Mouse (Mus musculus): ENCODE data around the gene Cd83. TPM values are rescaled to one million over a fixed set of nuclear protein-coding genes. Genes with fewer than 3 reads are reported as not detected.

Cd83 gene
- 1 to 10 TPM in 1 of 2 experiments, under 1 TPM in 1; 0.33 to 1.3 TPM for total RNA-seq (2021)
- long read RNA-seq, experiment 1, transcript Cd83-201 (5 exons, 2,477 nt), result major isoform, 11 of 14 reads
- long read RNA-seq, experiment 1, partial matches to known transcripts, result 1 of 14 reads
- long read RNA-seq, experiment 1, other reads (novel, unspliced or antisense), result 2 of 14 reads
- long read RNA-seq, experiment 2, partial matches to known transcripts, result 0 of 3 reads
- long read RNA-seq, experiment 2, other reads (novel, unspliced or antisense), result 0 of 3 reads

DNA sequence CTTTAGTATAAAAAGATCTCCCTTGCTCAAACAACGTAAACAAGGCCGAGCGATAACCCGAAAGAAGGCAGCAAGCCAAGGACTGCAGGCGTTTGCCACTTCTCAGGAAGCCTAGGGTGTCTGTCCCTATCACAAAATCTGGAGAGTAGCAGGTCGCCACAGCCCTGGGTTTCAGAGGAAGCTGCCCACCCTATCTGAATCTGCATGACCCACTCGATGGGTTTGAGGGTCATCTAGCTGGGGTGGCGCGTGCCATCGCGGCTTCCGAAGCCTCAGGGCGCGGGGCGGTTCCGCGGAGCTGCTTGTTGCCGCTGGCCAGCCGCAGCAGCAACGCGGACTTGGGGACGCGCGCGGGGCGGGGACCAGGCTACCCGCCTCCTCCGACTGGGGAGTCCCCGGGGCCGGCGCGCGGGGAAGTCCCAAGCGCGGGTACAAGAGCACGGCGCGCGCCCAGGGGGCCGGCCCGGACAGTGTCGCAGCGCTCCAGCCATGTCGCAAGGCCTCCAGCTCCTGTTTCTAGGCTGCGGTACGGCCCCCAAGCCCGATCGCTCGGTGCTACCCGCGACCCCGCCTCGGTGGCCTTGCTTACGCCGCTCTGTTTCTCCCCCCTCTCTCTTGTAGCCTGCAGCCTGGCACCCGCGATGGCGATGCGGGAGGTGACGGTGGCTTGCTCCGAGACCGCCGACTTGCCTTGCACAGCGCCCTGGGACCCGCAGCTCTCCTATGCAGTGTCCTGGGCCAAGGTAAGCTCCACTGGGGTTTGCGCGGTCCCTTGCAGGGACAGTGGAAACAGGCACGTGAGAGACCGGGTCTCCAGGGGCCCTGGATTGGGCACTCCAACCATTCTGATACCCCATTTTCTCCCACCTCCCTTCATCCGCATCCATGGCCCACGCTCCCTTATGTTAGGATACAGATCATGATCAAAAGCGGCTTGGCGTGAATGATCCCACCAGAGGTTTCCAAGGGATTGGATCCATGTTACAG is at the start of gene Cd83:
TSS of gene Cd83 (plus strand) at position 51 of the 987 bp plus-strand sequence.
- peak; percentile 87 for DNase-seq
- Histone ChIP-seq H3K27ac (peak within 1 kb of the TSS; percentile 57), H3K4me3 (peak within 1 kb of the TSS; percentile 83)
- TF ChIP-seq CTCF (IDR thresholded peaks at IDR 0.05), result no peak
- intact Hi-C loops (cut with DNase I), result no loop called here

- peak; percentile 82 for DNase-seq
- H3K27ac ChIP-seq, result no peak overlapping the region
- intact Hi-C loops (cut with DNase I), result loop anchor here (1.0 to 5.0 kb wide), 4 partner anchors 143 to 567 kb away; partner anchors contain the start of gene Tbc1d7
- no peak overlapping the region for H3K4me3 ChIP-seq
- TF ChIP-seq CTCF (IDR thresholded peaks at IDR 0.05), result peak; percentile 95
Measured at GRCm38 (mm10) chr13:43739598-43740275, 44.8 kb upstream of the Cd83 start.

DNA sequence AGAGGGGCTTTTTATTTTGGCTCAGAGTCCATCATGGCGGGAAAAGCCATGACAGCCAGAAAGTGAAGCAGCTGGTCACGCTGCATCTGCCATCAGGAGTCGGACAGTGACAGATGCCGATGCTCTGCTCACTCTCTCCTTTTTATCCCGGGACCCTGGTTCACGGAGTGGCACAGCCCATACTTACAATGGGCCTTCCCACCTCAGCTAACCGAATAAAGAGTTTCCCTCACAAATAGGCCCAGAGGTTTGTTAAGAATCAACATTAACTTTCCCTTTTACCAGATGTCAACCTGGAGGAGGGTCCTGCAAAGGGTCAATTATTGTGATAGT is 44.3 kb upstream of the Cd83 start:
- no peak for DNase-seq
- H3K27ac ChIP-seq, result no peak overlapping the region
- no peak for TF ChIP-seq CTCF (IDR thresholded peaks at IDR 0.05)
- intact Hi-C loops (cut with DNase I), result loop anchor here (5.0 kb wide), 1 partner anchor 553 kb away; no protein-coding TSS in a partner anchor
- H3K4me3 ChIP-seq, result no peak overlapping the region

- H3K27ac ChIP-seq, result no peak overlapping the region
- TF ChIP-seq CTCF (IDR thresholded peaks at IDR 0.05), result peak; percentile 17; the same call in 1 of the 2 replicates
- H3K4me3 ChIP-seq, result no peak overlapping the region
- intact Hi-C loops (cut with DNase I), result loop anchor here (5.0 kb wide), 1 partner anchor 555 kb away; no protein-coding TSS in a partner anchor
- DNase-seq, result no peak
Measured at GRCm38 (mm10) chr13:43742677-43743076, 41.9 kb upstream of the Cd83 start.

GRCm38 (mm10) chr13:43744259-43744658 is 40.3 kb upstream of the Cd83 start:
- DNase-seq, result no peak
- H3K4me3 ChIP-seq, result no peak overlapping the region
- intact Hi-C loops (cut with DNase I), result loop anchor here (5.0 kb wide), 1 partner anchor 557 kb away; no protein-coding TSS in a partner anchor
- no peak overlapping the region for H3K27ac ChIP-seq
- no peak for TF ChIP-seq CTCF (IDR thresholded peaks at IDR 0.05)

- intact Hi-C loops (cut with DNase I), result no loop called here
- no peak overlapping the region for H3K4me3 ChIP-seq
- peak; percentile 36; the same call in 1 of the 2 replicates for TF ChIP-seq CTCF (IDR thresholded peaks at IDR 0.05)
- no peak for DNase-seq
- no peak overlapping the region for H3K27ac ChIP-seq
Measured at GRCm38 (mm10) chr13:43750301-43750700, 34.3 kb upstream of the Cd83 start.

- DNase-seq, result no peak
- intact Hi-C loops (cut with DNase I), result no loop called here
- no peak overlapping the region for H3K27ac ChIP-seq
- no peak for TF ChIP-seq CTCF (IDR thresholded peaks at IDR 0.05)
- H3K4me3 ChIP-seq, result no peak overlapping the region
Measured at GRCm38 (mm10) chr13:43750966-43751365, 33.6 kb upstream of the Cd83 start.

GRCm38 (mm10) chr13:43752407-43752806 is 32.2 kb upstream of the Cd83 start:
- no peak for DNase-seq
- no peak overlapping the region for H3K27ac ChIP-seq
- TF ChIP-seq CTCF (IDR thresholded peaks at IDR 0.05), result no peak
- no peak overlapping the region for H3K4me3 ChIP-seq
- intact Hi-C loops (cut with DNase I), result no loop called here

- Histone ChIP-seq H3K4me3 (no peak overlapping the region), H3K27ac (no peak overlapping the region)
- no peak for DNase-seq
- intact Hi-C loops (cut with DNase I), result no loop called here
- no peak for TF ChIP-seq CTCF (IDR thresholded peaks at IDR 0.05)
Measured at GRCm38 (mm10) chr13:43753652-43754051, 30.9 kb upstream of the Cd83 start.

DNA sequence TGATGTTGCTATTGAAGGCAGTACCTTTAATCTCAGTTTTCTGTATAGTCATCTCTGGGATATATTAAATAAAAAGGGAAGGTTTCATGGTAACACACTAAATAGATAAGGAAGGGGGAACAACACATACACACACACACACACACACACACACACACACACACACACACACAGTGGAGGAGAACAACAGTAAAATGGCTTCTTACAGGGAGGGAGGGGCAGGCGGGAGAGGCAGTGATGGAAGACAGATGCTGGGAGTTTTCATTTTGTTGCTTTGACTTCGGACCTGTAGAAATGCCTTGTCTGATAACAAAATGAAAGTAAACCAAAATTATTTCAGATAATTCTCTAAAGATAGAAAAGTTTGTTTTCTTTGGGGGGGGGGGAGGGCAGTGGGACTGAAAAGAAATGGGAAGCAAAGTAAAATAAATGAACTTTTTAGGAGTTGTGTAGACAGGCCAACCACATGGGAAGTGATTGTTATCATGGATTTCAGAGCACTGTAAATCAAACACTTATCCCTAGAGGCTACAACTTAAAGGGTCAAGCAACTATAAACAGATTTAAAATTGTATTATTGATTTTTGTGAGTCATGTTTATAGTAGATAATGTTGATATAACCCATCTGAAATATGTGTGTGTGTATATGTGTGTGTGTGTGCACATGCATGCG is 30.0 kb upstream of the Cd83 start:
- intact Hi-C loops (cut with DNase I), result no loop called here
- no peak for DNase-seq
- TF ChIP-seq CTCF (IDR thresholded peaks at IDR 0.05), result no peak
- Histone ChIP-seq H3K27ac (no peak overlapping the region), H3K4me3 (no peak overlapping the region)

DNA sequence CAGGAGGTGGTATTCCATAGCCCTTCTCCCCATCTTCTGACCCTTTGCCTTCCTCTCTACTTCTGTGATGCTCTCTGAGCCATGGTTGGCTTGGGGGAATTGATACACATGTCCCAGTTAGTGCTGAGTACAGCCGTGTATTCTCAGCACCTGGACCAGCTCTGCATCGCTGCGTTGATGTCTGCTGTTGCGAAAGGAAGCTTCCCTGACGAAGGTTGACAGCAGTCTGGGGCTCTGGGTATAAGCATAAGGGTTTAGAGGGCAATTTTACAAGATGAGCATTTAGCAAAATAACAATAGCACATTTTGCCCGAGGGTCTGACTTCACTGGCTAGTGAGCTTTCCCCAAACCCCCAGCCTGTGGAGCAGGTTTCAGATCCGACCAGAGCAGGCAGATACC is 29.0 kb upstream of the Cd83 start:
- no peak overlapping the region for H3K4me3 ChIP-seq
- H3K27ac ChIP-seq, result no peak overlapping the region
- DNase-seq, result no peak
- intact Hi-C loops (cut with DNase I), result no loop called here
- no peak for TF ChIP-seq CTCF (IDR thresholded peaks at IDR 0.05)

All from gastrocnemius, adult 2 months (tissue).